Mouse (Mus musculus): ENCODE measurements around the gene Uqcc3. TPM values are rescaled to one million over a fixed set of nuclear protein-coding genes. Genes with fewer than 3 reads are reported as not detected.

Gene Uqcc3
- total and polyA plus RNA-seq, 3 experiments: 43.7 to 56.5 (median 49.9) TPM

DNA sequence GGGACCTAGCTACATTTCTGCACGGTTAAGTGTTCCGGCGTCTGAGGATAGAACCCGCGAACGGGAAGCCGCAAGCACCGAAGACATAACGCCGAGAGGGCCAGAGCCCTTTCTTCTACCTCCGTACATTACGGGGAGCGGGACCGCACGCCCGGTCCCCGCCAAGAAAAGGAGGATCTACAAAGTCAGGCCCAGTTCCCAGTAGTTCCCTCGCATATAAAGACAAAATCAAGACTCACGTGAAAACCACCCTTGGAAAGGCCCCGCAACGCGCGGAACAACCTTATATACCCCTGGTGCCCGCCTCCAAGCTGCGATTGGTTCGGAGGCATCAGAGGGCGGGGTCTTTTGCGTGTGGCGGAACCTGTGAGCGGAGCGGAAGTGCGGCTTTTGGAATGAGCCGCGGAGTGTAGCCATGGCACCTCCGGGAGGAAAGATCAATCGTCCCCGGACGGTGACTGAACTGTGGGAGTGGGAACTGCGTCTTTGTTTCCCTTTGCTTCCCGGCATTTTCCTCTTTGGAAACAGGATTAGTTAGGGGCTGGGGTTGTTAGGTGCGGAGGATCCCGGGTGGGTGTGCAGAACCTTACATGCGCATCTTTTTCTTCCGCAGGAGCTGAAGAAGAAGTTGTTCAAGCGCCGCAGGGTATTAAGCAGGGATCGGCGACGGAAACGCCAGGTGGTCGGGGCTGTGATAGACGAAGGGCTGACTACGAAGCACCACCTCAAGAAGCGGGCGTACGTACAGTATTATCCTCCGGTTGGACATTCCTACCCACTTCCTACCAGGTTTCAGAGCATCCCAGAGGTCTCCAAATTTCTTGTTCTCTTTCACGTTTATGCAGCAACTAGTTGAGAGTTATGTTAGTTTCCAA lies 8.0 kb upstream of the Uqcc3 start, which contains the start of the genes 1810009A15Rik and Gm49416:
TSS of gene 1810009A15Rik (plus strand) at position 343 of the 875 bp plus-strand sequence.
TSS of gene Gm49416 (plus strand) at position 416 of the 875 bp plus-strand sequence.
- intact Hi-C loops (cut with DNase I): loop anchor here (2.0 kb wide), 1 partner anchor 18 kb away; the partner anchor contains the start of gene Ubxn1
- Histone ChIP-seq H3K9ac (ENCODE audit: low read depth, low read length) (peak within 1 kb of the TSS; percentile 79), H3K27ac (peak within 1 kb of the TSS; percentile 85), H3K4me1 (ENCODE audit: control insufficient read depth, insufficient read depth, low read length) (peaks cover 3% of the 10 kb centered on the region; the same call in 1 of the 2 replicates), H3K27me3 (ENCODE audit: control insufficient read depth, insufficient read depth, low read length) (no peaks in the 10 kb centered on the region), H3K36me3 (ENCODE audit: control insufficient read depth, insufficient read depth, low read length) (no peaks in the 10 kb centered on the region; the same call in 1 of the 2 replicates), H3K4me3 (peak within 1 kb of the TSS; percentile 73), H3K79me2 (replicated peaks; ENCODE audit: control insufficient read depth, insufficient read depth, low read length) (no peaks in the 10 kb centered on the region; the same call in 1 of the 2 replicates)
- TF ChIP-seq CTCF (IDR thresholded peaks at IDR 0.05) (no peak), EP300 (IDR thresholded peaks at IDR 0.05; ENCODE audit: insufficient read depth, low read depth, low read length) (0 out of 2 replicates have a peak, but pooled peaks have one; percentile 65), POLR2A (IDR thresholded peaks at IDR 0.05; ENCODE audit: insufficient read depth, low read depth, low read length) (peak; percentile 93)
- DNase-seq: peak; percentile 93 to 95
- under 1% methylated on average over 58 of the region's 58 CpGs for WGBS

DNA sequence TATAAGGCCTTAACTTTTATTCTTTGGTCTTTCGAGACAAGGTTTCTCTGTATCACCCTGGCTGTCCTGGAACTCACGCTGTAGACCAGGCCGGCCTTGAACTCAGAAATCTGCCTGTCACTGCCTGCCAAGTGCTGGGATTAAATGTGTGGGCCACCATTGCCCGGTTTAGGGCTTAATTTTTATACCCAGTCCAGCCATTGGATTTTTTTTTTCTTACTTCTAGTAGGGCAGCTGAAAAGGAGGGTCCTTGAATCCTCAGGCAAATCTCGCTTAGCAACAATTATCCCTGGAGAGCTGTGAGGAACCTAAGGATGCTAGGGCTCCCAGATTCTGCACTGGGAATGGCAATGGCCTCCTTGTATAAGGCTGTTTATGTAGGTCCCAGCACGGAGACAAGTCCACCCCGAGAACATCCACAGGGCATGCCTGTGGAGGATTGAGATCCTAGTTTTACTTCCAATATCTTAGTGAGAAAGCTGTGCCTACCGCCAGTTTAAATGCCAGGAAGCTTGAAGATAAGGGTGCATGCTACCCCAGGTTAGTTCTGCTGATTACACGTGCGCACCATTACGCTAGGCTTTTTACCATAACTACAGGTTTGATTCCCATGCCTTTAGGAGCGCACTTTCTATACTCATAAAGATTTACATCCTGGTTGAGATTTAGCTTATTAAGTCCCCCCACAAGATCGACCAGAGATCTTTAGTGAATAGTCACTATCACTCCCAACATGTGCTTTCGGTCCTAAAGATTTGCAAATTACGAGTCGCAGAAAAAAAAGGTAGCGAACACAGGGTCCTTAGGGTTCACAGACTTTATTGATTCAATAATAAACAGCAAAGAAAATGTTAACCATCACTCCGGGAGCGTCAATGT lies 7.1 kb upstream of the Uqcc3 start:
- DNase-seq: no peak
- peak overlapping the region; percentile 85 for H3K27ac ChIP-seq
- 25% methylated on average over 19 of the region's 19 CpGs for WGBS
- TF ChIP-seq EP300 (IDR thresholded peaks at IDR 0.05; ENCODE audit: insufficient read depth, low read depth, low read length): no peak
- no peak for TF ChIP-seq CTCF (IDR thresholded peaks at IDR 0.05)
- H3K27me3 ChIP-seq (ENCODE audit: control insufficient read depth, insufficient read depth, low read length): no peaks in the 10 kb centered on the region
- H3K79me2 ChIP-seq (replicated peaks; ENCODE audit: control insufficient read depth, insufficient read depth, low read length): no peaks in the 10 kb centered on the region; the same call in 1 of the 2 replicates
- H3K4me3 ChIP-seq: peak overlapping the region; percentile 73
- H3K9ac ChIP-seq (ENCODE audit: low read depth, low read length): peak overlapping the region; percentile 79
- H3K4me1 ChIP-seq (ENCODE audit: control insufficient read depth, insufficient read depth, low read length): peaks cover 3% of the 10 kb centered on the region; the same call in 1 of the 2 replicates
- intact Hi-C loops (cut with DNase I): loop anchor here (2.0 kb wide), 1 partner anchor 17 kb away; the partner anchor contains the start of gene Ubxn1
- H3K36me3 ChIP-seq (ENCODE audit: control insufficient read depth, insufficient read depth, low read length): no peaks in the 10 kb centered on the region; the same call in 1 of the 2 replicates

DNA sequence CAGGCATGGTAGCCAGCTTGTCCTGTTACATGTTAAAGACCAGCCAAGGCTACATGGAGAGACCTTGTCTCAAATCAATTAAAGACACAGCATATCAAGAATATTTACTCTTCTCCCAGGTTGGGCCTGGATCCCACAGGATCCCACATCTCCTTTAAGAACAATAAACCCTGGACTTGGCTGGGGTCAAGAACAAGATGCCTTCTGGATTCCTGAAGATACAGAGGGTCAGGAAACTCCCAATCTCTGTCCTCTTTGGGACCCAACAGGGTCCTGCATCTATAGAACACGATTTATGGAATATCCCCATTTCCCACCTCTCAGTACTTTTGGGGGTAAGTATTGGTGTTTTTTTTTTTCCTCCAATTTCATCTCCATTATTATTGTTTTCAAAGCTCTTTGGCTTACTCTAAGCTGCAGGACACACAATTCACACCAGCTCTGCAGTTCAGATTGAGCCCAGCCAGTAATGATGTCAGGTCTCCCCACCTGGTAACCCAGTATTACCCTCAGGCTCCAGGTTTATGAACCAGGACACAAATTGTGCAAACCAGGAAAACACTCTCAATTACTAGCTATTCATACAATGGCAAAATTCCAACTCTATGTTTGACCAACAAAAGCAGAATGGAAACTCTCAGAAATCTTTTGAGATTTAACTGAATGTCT lies 6.3 kb upstream of the Uqcc3 start:
- WGBS: 29% methylated on average over 1 of the region's 1 CpGs
- DNase-seq: no peak
- no peak overlapping the region for H3K9ac ChIP-seq (ENCODE audit: low read depth, low read length)
- peaks cover 3% of the 10 kb centered on the region; the same call in 1 of the 2 replicates for H3K4me1 ChIP-seq (ENCODE audit: control insufficient read depth, insufficient read depth, low read length)
- intact Hi-C loops (cut with DNase I): no loop called here
- no peak overlapping the region for H3K27ac ChIP-seq
- no peaks in the 10 kb centered on the region; the same call in 1 of the 2 replicates for H3K36me3 ChIP-seq (ENCODE audit: control insufficient read depth, insufficient read depth, low read length)
- no peak for TF ChIP-seq POLR2A (IDR thresholded peaks at IDR 0.05; ENCODE audit: insufficient read depth, low read depth, low read length)
- no peak for TF ChIP-seq EP300 (IDR thresholded peaks at IDR 0.05; ENCODE audit: insufficient read depth, low read depth, low read length)
- H3K79me2 ChIP-seq (replicated peaks; ENCODE audit: control insufficient read depth, insufficient read depth, low read length): no peaks in the 10 kb centered on the region; the same call in 1 of the 2 replicates
- no peaks in the 10 kb centered on the region for H3K27me3 ChIP-seq (ENCODE audit: control insufficient read depth, insufficient read depth, low read length)
- no peak overlapping the region for H3K4me3 ChIP-seq

DNA sequence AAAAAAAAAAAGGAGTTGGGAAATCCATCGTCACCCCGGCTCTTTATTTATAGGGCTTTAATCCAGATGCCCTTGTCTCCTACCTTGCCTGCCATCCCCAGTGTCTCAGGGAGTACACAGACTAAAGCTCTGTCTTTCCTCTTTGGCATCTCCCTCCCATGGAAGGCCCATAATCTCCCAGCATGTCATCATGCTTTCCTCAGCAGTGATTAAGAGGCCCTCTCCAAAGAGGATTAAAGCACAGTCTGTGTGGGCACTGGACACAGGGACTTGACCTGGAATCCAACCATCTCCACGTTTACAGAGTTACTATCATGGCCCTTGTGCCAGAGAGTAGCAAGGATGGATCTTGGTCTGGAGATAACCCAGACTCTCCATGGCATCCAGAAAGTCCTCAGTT lies 2.9 kb upstream of the Uqcc3 start, which contains the start of the genes Lbhd1 and Gm49403:
TSS of gene Lbhd1 (plus strand) at position 117 of the 400 bp plus-strand sequence.
TSS of gene Gm49403 (plus strand) at position 315 of the 400 bp plus-strand sequence.
- TF ChIP-seq CTCF (IDR thresholded peaks at IDR 0.05): no peak
- TF ChIP-seq EP300 (IDR thresholded peaks at IDR 0.05; ENCODE audit: insufficient read depth, low read depth, low read length): no peak
- no peak within 1 kb of the TSS for H3K4me3 ChIP-seq
- WGBS: 57% methylated on average over 3 of the region's 3 CpGs
- H3K9ac ChIP-seq (ENCODE audit: low read depth, low read length): no peak within 1 kb of the TSS
- H3K79me2 ChIP-seq (replicated peaks; ENCODE audit: control insufficient read depth, insufficient read depth, low read length): no peaks in the 10 kb centered on the region; the same call in 1 of the 2 replicates
- intact Hi-C loops (cut with DNase I): no loop called here
- peaks cover 7% of the 10 kb centered on the region for H3K4me1 ChIP-seq (ENCODE audit: control insufficient read depth, insufficient read depth, low read length)
- H3K36me3 ChIP-seq (ENCODE audit: control insufficient read depth, insufficient read depth, low read length): peaks cover 6% of the 10 kb centered on the region
- H3K27me3 ChIP-seq (ENCODE audit: control insufficient read depth, insufficient read depth, low read length): no peaks in the 10 kb centered on the region
- DNase-seq: no peak
- H3K27ac ChIP-seq: no peak within 1 kb of the TSS

DNA sequence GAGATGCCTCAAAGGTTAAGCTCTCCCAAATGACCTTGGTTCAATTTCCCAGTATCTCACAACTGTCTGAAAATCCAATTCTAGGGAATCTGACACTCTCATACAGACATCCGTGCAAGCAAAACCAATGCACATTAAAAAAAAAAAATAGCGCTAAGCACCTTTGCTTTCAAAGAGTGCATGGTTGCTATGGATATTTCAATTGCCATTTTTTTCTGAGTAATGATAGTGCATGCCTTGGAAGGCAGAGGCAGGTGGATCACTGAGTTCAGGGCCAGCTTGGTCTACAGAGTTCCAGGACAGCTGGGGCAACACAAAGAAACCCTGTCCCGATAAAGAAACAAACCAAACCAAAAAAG lies 290 bp upstream of the Uqcc3 start:
- H3K27ac ChIP-seq: peak overlapping the region; percentile 85
- 3% methylated on average over 3 of the region's 3 CpGs for WGBS

More for the DNA sequence above, 290 bp upstream of the Uqcc3 start:
- intact Hi-C loops (cut with DNase I): no loop called here
- Histone ChIP-seq H3K4me3 (peak overlapping the region; percentile 78), H3K9ac (ENCODE audit: low read depth, low read length) (no peak overlapping the region), H3K27me3 (ENCODE audit: control insufficient read depth, insufficient read depth, low read length) (no peaks in the 10 kb centered on the region), H3K79me2 (replicated peaks; ENCODE audit: control insufficient read depth, insufficient read depth, low read length) (no peaks in the 10 kb centered on the region), H3K4me1 (ENCODE audit: control insufficient read depth, insufficient read depth, low read length) (peaks cover 4% of the 10 kb centered on the region), H3K36me3 (ENCODE audit: control insufficient read depth, insufficient read depth, low read length) (peaks cover 6% of the 10 kb centered on the region)
- DNase-seq: no peak
- no peak for TF ChIP-seq CTCF (IDR thresholded peaks at IDR 0.05)
- no peak for TF ChIP-seq POLR2A (IDR thresholded peaks at IDR 0.05; ENCODE audit: insufficient read depth, low read depth, low read length)
- TF ChIP-seq EP300 (IDR thresholded peaks at IDR 0.05; ENCODE audit: insufficient read depth, low read depth, low read length): no peak

Data from heart, adult 2 months (tissue).